ENCODE assay signal across 8 mouse cellular contexts in genomic region chr4:154010907-154011645, GRCm38 (mm10). TPM values are rescaled to one million over a fixed set of nuclear protein-coding genes. Genes with fewer than 3 reads are reported as not detected.
A peak's percentile ranks its signal among the peaks of the same experiment; 100 is the strongest.
DNase-seq lines count a peak whose midpoint lies in the region; ATAC-seq and TF ChIP-seq lines count a peak whose summit lies in the region.

No protein-coding gene starts in this region.

- H3K27me3 ChIP-seq in heart, embryonic 15.5 days = no peaks in the 10 kb centered on the region
- no peaks in the 10 kb centered on the region for H3K27me3 ChIP-seq in MEL (ENCODE audit: control insufficient read depth in 1 of 2, insufficient read depth in 2 of 2, low read length in 2 of 2)
- H3K27me3 ChIP-seq in hindbrain, embryonic 14.5 days (ENCODE audit: control insufficient read depth, insufficient read depth, low read length) = no peaks in the 10 kb centered on the region
- H3K27me3 ChIP-seq in midbrain, embryonic 11.5 days (ENCODE audit: control insufficient read depth, insufficient read depth, low read length) = no peaks in the 10 kb centered on the region

- peaks cover 14% of the 10 kb centered on the region; the same call in 1 of the 2 replicates for H3K36me3 ChIP-seq in heart, embryonic 15.5 days
- peaks cover 0 to 4% of the 10 kb centered on the region in 2 experiments; a peak in 3 of 4 replicates for H3K36me3 ChIP-seq in MEL (ENCODE audit: control insufficient read depth in 1 of 2, insufficient read depth in 2 of 2, low read length in 2 of 2)
- peaks cover 31% of the 10 kb centered on the region for H3K36me3 ChIP-seq in hindbrain, embryonic 14.5 days (replicated peaks; ENCODE audit: control insufficient read depth, insufficient read depth)
- H3K36me3 ChIP-seq in midbrain, embryonic 11.5 days (ENCODE audit: control insufficient read depth, insufficient read depth, low read length) = peaks cover 12% of the 10 kb centered on the region

- H3K4me2 ChIP-seq in heart, embryonic 15.5 days = peak overlapping the region; percentile 96
- H3K4me2 ChIP-seq in hindbrain, embryonic 14.5 days (replicated peaks) = peak overlapping the region; percentile 99
- peak overlapping the region; percentile 99 for H3K4me2 ChIP-seq in midbrain, embryonic 11.5 days

- DNase-seq in heart, adult 11 months = no peak
- DNase-seq in MEL (ENCODE audit: low read depth, low spot score) = peak; percentile 34
- no peak for DNase-seq in hindbrain, embryonic 14.5 days (ENCODE audit: low spot score)
- DNase-seq in midbrain, embryonic 11.5 days (ENCODE audit: low spot score, missing footprints) = no peak
- no peak for DNase-seq in gastrocnemius, postnatal 10 days
- no peak for DNase-seq in spleen, adult 12 weeks (ENCODE audit: low spot score)
- no peak for DNase-seq in right cerebral cortex, postnatal 10 days (ENCODE audit: low spot score in 2 of 2)

- no peak for ATAC-seq in heart, embryonic 15.5 days (replicated peaks; ENCODE audit: insufficient number of reproducible peaks, insufficient read depth, low FRiP score, low read depth)
- ATAC-seq in hindbrain, embryonic 14.5 days (ENCODE audit: low FRiP score) = peak; percentile 46
- peak; percentile 65 for ATAC-seq in midbrain, embryonic 11.5 days (ENCODE audit: low FRiP score)

- WGBS in heart, embryonic 15.5 days = 29% methylated on average over 13 of the region's 13 CpGs
- 28% methylated on average over 13 of the region's 13 CpGs for WGBS in hindbrain, embryonic 14.5 days
- 31% methylated on average over 13 of the region's 13 CpGs for WGBS in midbrain, embryonic 11.5 days

- peak overlapping the region; percentile 87 for H3K9ac ChIP-seq in heart, embryonic 15.5 days
- H3K9ac ChIP-seq in MEL (ENCODE audit: control insufficient read depth, low read depth, low read length, poor library complexity, severe bottlenecking) = peak overlapping the region; percentile 86
- peak overlapping the region; percentile 86 for H3K9ac ChIP-seq in hindbrain, embryonic 14.5 days
- peak overlapping the region; percentile 93 for H3K9ac ChIP-seq in midbrain, embryonic 11.5 days (ENCODE audit: low read length)

- no peaks in the 10 kb centered on the region for H3K9me3 ChIP-seq in heart, embryonic 15.5 days (replicated peaks)
- H3K9me3 ChIP-seq in MEL (replicated peaks; ENCODE audit: insufficient read depth, low read length) = no peaks in the 10 kb centered on the region
- no peaks in the 10 kb centered on the region for H3K9me3 ChIP-seq in hindbrain, embryonic 14.5 days (ENCODE audit: control insufficient read depth, low read length)
- H3K9me3 ChIP-seq in midbrain, embryonic 11.5 days (ENCODE audit: control insufficient read depth, low read length) = no peaks in the 10 kb centered on the region

- H3K4me1 ChIP-seq in heart, embryonic 15.5 days (replicated peaks) = peaks cover 25% of the 10 kb centered on the region
- H3K4me1 ChIP-seq in MEL (ENCODE audit: control insufficient read depth in 1 of 2, insufficient read depth in 2 of 2, low read length in 2 of 2) = peaks cover 0 to 13% of the 10 kb centered on the region in 2 experiments; a peak in 2 of 4 replicates
- H3K4me1 ChIP-seq in hindbrain, embryonic 14.5 days (replicated peaks; ENCODE audit: control insufficient read depth, insufficient read depth, low read length) = peaks cover 16% of the 10 kb centered on the region
- peaks cover 12% of the 10 kb centered on the region for H3K4me1 ChIP-seq in midbrain, embryonic 11.5 days (ENCODE audit: control insufficient read depth, insufficient read depth, low read length)

- no peak; a peak in 1 of 4 replicates for TF ChIP-seq POLR2A in MEL (IDR thresholded peaks at IDR 0.05; ENCODE audit: control insufficient read depth in 1 of 2, insufficient read depth in 1 of 2, low read depth in 1 of 2, low read length in 2 of 2, poor library complexity in 1 of 2)

- TF ChIP-seq EP300 in MEL (IDR thresholded peaks at IDR 0.05; ENCODE audit: low read depth in 1 of 2, low read length in 2 of 2) = no peak

- peak in 1 of 3 experiments; percentile 22; a peak in 2 of 6 replicates for TF ChIP-seq CTCF in MEL (IDR thresholded peaks at IDR 0.05 in 2 of 3, conservative IDR thresholded peaks at IDR 0.05 in 1 of 3; ENCODE audit: control insufficient read depth in 1 of 3, insufficient read depth in 1 of 3, low read depth in 2 of 3, low read length in 3 of 3, poor library complexity in 1 of 3, severe bottlenecking in 1 of 3)

- no peak for TF ChIP-seq RAD21 in MEL (IDR thresholded peaks at IDR 0.05; ENCODE audit: low read depth, low read length)

- peak overlapping the region; percentile 57; the same call in 1 of the 2 replicates for H3K27ac ChIP-seq in heart, embryonic 15.5 days
- peak overlapping the region; percentile 32 for H3K27ac ChIP-seq in MEL (ENCODE audit: control insufficient read depth, low read depth, low read length)
- H3K27ac ChIP-seq in hindbrain, embryonic 14.5 days = peak overlapping the region; percentile 15
- H3K27ac ChIP-seq in midbrain, embryonic 11.5 days (ENCODE audit: low read depth, low read length) = no peak overlapping the region

- peak overlapping the region; percentile 76 for H3K4me3 ChIP-seq in heart, embryonic 15.5 days
- H3K4me3 ChIP-seq in MEL (ENCODE audit: control insufficient read depth in 1 of 2, insufficient read depth in 1 of 2, low read depth in 2 of 2, low read length in 2 of 2) = peak overlapping the region; percentile 86 to 96
- H3K4me3 ChIP-seq in hindbrain, embryonic 14.5 days (replicated peaks; ENCODE audit: low read length) = peak overlapping the region; percentile 100
- H3K4me3 ChIP-seq in midbrain, embryonic 11.5 days (ENCODE audit: low read depth, low read length) = peak overlapping the region; percentile 100

- peaks cover 35% of the 10 kb centered on the region for H3K79me2 ChIP-seq in MEL (ENCODE audit: control insufficient read depth, insufficient read depth, low read length, poor library complexity)

TF ChIP-seq in MEL, 35 proteins besides CTCF, POLR2A, EP300 and RAD21:
- TF ChIP-seq MXI1 (IDR thresholded peaks at IDR 0.05; ENCODE audit: low read depth, low read length) (no peak), POLR2AphosphoS2 (IDR thresholded peaks at IDR 0.05; ENCODE audit: low read length) (0 out of 2 replicates have a peak, but pooled peaks have one; percentile 77)

RNA-seq across cellular contexts. Expression of gene Lrrc47, which starts 0.5 kb away (rescaled TPM):
- polyA plus RNA-seq in heart, embryonic 15.5 days (2015; fragmentation: Nextera tagmentation; extraction: Ambion mirVana) = 13.4 and 20.9 TPM in 2 replicates
- 48.0 and 54.3 TPM in 2 replicates for total RNA-seq in MEL (2012; rRNA removed)
- 100 to 1,000 TPM in 1 of 2 experiments, not detected in 1; 117 TPM for polyA plus RNA-seq in MEL (2012; ENCODE audit: insufficient read depth in 1 of 2, insufficient read length in 2 of 2, low read depth in 1 of 2, low replicate concordance in 2 of 2, missing spikeins in 1 of 2)
- 9.9 and 12.3 TPM in 2 replicates for polyA plus RNA-seq in hindbrain, embryonic 14.5 days (2014; fragmentation: Nextera tagmentation; extraction: Ambion mirVana)
- 10.9 and 13.7 TPM in 2 replicates for polyA plus RNA-seq in midbrain, embryonic 11.5 days (2014; fragmentation: Nextera tagmentation; extraction: Ambion mirVana)
- 10 to 100 TPM; 28.7 to 34.6 TPM for total RNA-seq in gastrocnemius, postnatal 10 days (2021)

RNA-seq across cellular contexts. Expression of gene Smim1, which starts 15.0 kb away (rescaled TPM):
- polyA plus RNA-seq in heart, embryonic 15.5 days (2015; fragmentation: Nextera tagmentation; extraction: Ambion mirVana) = 41.4 and 52.6 TPM in 2 replicates
- 122 and 188 TPM in 2 replicates for total RNA-seq in MEL (2012; rRNA removed)
- 100 to 1,000 TPM; 118 to 219 TPM for polyA plus RNA-seq in MEL (2012; ENCODE audit: insufficient read depth in 1 of 2, insufficient read length in 2 of 2, low read depth in 1 of 2, low replicate concordance in 2 of 2, missing spikeins in 1 of 2)
- polyA plus RNA-seq in hindbrain, embryonic 14.5 days (2014; fragmentation: Nextera tagmentation; extraction: Ambion mirVana) = 12.1 and 16.6 TPM in 2 replicates
- 9.5 and 10.9 TPM in 2 replicates for polyA plus RNA-seq in midbrain, embryonic 11.5 days (2014; fragmentation: Nextera tagmentation; extraction: Ambion mirVana)
- 10 to 100 TPM; 10.2 to 11.1 TPM for total RNA-seq in gastrocnemius, postnatal 10 days (2021)

RNA-seq across cellular contexts. Expression of gene Ccdc27, which starts 31.4 kb away (rescaled TPM):
- not detected in 2 replicates for polyA plus RNA-seq in heart, embryonic 15.5 days (2015; fragmentation: Nextera tagmentation; extraction: Ambion mirVana)
- total RNA-seq in MEL (2012; rRNA removed) = not detected in 2 replicates
- polyA plus RNA-seq in MEL (2012; ENCODE audit: insufficient read depth in 1 of 2, insufficient read length in 2 of 2, low read depth in 1 of 2, low replicate concordance in 2 of 2, missing spikeins in 1 of 2) = under 1 TPM in 1 of 2 experiments, not detected in 1; 0.49 TPM
- polyA plus RNA-seq in hindbrain, embryonic 14.5 days (2014; fragmentation: Nextera tagmentation; extraction: Ambion mirVana) = not detected in 2 replicates
- polyA plus RNA-seq in midbrain, embryonic 11.5 days (2014; fragmentation: Nextera tagmentation; extraction: Ambion mirVana) = not detected in 2 replicates
- total RNA-seq in gastrocnemius, postnatal 10 days (2021) = not detected

RNA-seq across cellular contexts. Expression of gene Cep104, which starts 36.1 kb away (rescaled TPM):
- polyA plus RNA-seq in heart, embryonic 15.5 days (2015; fragmentation: Nextera tagmentation; extraction: Ambion mirVana) = 11.6 and 16.2 TPM in 2 replicates
- total RNA-seq in MEL (2012; rRNA removed) = 8.3 and 8.5 TPM in 2 replicates
- 10 to 100 TPM in 1 of 2 experiments, not detected in 1; 19.9 TPM for polyA plus RNA-seq in MEL (2012; ENCODE audit: insufficient read depth in 1 of 2, insufficient read length in 2 of 2, low read depth in 1 of 2, low replicate concordance in 2 of 2, missing spikeins in 1 of 2)
- 15.3 and 16.4 TPM in 2 replicates for polyA plus RNA-seq in hindbrain, embryonic 14.5 days (2014; fragmentation: Nextera tagmentation; extraction: Ambion mirVana)
- 18.7 and 19.0 TPM in 2 replicates for polyA plus RNA-seq in midbrain, embryonic 11.5 days (2014; fragmentation: Nextera tagmentation; extraction: Ambion mirVana)
- total RNA-seq in gastrocnemius, postnatal 10 days (2021) = 10 to 100 TPM; 12.8 to 13.0 TPM

RNA-seq across cellular contexts. Expression of gene Dffb, which starts 36.1 kb away (rescaled TPM):
- polyA plus RNA-seq in heart, embryonic 15.5 days (2015; fragmentation: Nextera tagmentation; extraction: Ambion mirVana) = 5.5 and 8.5 TPM in 2 replicates
- total RNA-seq in MEL (2012; rRNA removed) = 18.4 and 25.1 TPM in 2 replicates
- polyA plus RNA-seq in MEL (2012; ENCODE audit: insufficient read depth in 1 of 2, insufficient read length in 2 of 2, low read depth in 1 of 2, low replicate concordance in 2 of 2, missing spikeins in 1 of 2) = 10 to 100 TPM in 1 of 2 experiments, not detected in 1; 25.2 TPM
- polyA plus RNA-seq in hindbrain, embryonic 14.5 days (2014; fragmentation: Nextera tagmentation; extraction: Ambion mirVana) = 8.0 and 10.0 TPM in 2 replicates
- polyA plus RNA-seq in midbrain, embryonic 11.5 days (2014; fragmentation: Nextera tagmentation; extraction: Ambion mirVana) = 10.5 and 12.0 TPM in 2 replicates
- total RNA-seq in gastrocnemius, postnatal 10 days (2021) = 1 to 10 TPM; 3.1 to 5.4 TPM
